Mouse (Mus musculus) neutrophil, adult 83 days (primary cell): ENCODE results near the gene Olfr433. TPM values are rescaled to one million over a fixed set of nuclear protein-coding genes. Genes with fewer than 3 reads are reported as not detected.

Experiments used
- total RNA-seq, 2 experiments: library from RNA; stranded (reverse); gene quantifications; one replicate each; pipeline ENCODE4 v1.2.4; 2023

Olfr433 gene
- under 1 TPM in 1 of 2 experiments, not detected in 1; 0.33 TPM for total RNA-seq

GRCm38 (mm10) chr1:174040523-174041177, at the start of gene Olfr433:
Gene Olfr433 (plus strand): TSS chr1:174040705.

GRCm38 (mm10) chr1:174031698-174032097, 8.8 kb upstream of the Olfr433 start, which contains the start of gene Ifi205:
Gene Ifi205 (minus strand): TSS chr1:174031810.

GRCm38 (mm10) chr1:174048893-174049292, 8.4 kb downstream of the Olfr433 start, which contains the start of gene Olfr432:
Gene Olfr432 (plus strand): TSS chr1:174049205.

GRCm38 (mm10) chr1:174066305-174066704, 25.8 kb downstream of the Olfr433 start, which contains the start of gene Olfr430:
Gene Olfr430 (plus strand): TSS chr1:174066605.

GRCm38 (mm10) chr1:174084031-174084430, 43.5 kb downstream of the Olfr433 start, which contains the start of gene Olfr429:
Gene Olfr429 (plus strand): TSS chr1:174084331.

Other genes with a start within 250 kb of the Olfr433 start
- 10 to 100 TPM; 16.2 to 20.9 TPM for gene Ifi211, start 127.7 kb upstream of the Olfr433 start, total RNA-seq
- 10 to 100 TPM; 55.1 to 60.4 TPM for gene Mndal, start 98.2 kb upstream of the Olfr433 start, total RNA-seq
- 10 to 100 TPM; 40.2 to 41.3 TPM for gene Ifi203, start 98.0 kb upstream of the Olfr433 start, total RNA-seq
- gene Ifi202b, start 58.0 kb upstream of the Olfr433 start, total RNA-seq = not detected
- gene Ifi205, start 8.9 kb upstream of the Olfr433 start, total RNA-seq = 10 to 100 TPM in 1 of 2 experiments, 1 to 10 TPM in 1; 6.6 to 10.1 TPM
- gene Olfr432, start 8.5 kb downstream of the Olfr433 start, total RNA-seq = not detected
- not detected for gene Olfr430, start 25.9 kb downstream of the Olfr433 start, total RNA-seq
- gene Olfr429, start 43.6 kb downstream of the Olfr433 start, total RNA-seq = not detected
- not detected for gene Olfr427, start 56.2 kb downstream of the Olfr433 start, total RNA-seq
- gene Olfr231, start 80.5 kb downstream of the Olfr433 start, total RNA-seq = not detected
- not detected for gene Olfr424, start 90.8 kb downstream of the Olfr433 start, total RNA-seq
- not detected for gene Olfr420, start 114.9 kb downstream of the Olfr433 start, total RNA-seq
- gene Spta1, start 132.1 kb downstream of the Olfr433 start, total RNA-seq = 10 to 100 TPM; 11.2 to 18.5 TPM
- not detected for gene Olfr419, start 211.4 kb downstream of the Olfr433 start, total RNA-seq